Mouse (Mus musculus): ENCODE measurements at regions not wholly inside any gene's neighbourhood (a gene's known extent, or its start where the extent isn't known, plus 50 kb on each side); places are given as distances from the start of the nearest gene placed in this dataset.
A peak's percentile ranks its signal among the peaks of the same experiment; 100 is the strongest.

- peak; percentile 69 for DNase-seq
These were observed 264.9 kb downstream of the Tex13c1 start for GRCm38 (mm10) chrX:43855901-43856300.

- DNase-seq, result no peak
These were observed 293.9 kb downstream of the Tex13c1 start for GRCm38 (mm10) chrX:43884890-43885289.
